Mouse (Mus musculus): ENCODE measurements around the gene Tpcn2.

- TF ChIP-seq CTCF (IDR thresholded peaks at IDR 0.05; ENCODE audit: extremely low read depth, insufficient read depth, low read length) (no peak), POLR2A (IDR thresholded peaks at IDR 0.05; ENCODE audit: extremely low read depth, insufficient read depth, low read length) (no peak)
Observed at GRCm38 (mm10) chr7:145196340-145196739, 87.5 kb downstream of the Tpcn2 start.
